Mouse (Mus musculus) CH12.LX (cell line): ENCODE measurements around the gene Ifi211.

Experiments
- BHLHE40 ChIP-seq: IDR thresholded peaks from 2 replicates; pipeline ENCODE4 v1.6.1; 2011; ENCODE audit warnings: mild to moderate bottlenecking, low read depth, low read length, improper control_type of control experiment
- CHD1 ChIP-seq: IDR thresholded peaks from 2 replicates; pipeline ENCODE4 v1.6.1; 2012; ENCODE audit warnings: low read depth, low read length, improper control_type of control experiment, inconsistent platforms
- CTCF ChIP-seq, 2 experiments: IDR thresholded peaks in 1 of 2; conservative IDR thresholded peaks in 1 of 2; 2 replicates each; pipeline ENCODE4 v1.5.1; 2011 to 2012; ENCODE audit warnings: low read depth in 2 of 2, low read length in 2 of 2, improper control_type of control experiment in 1 of 2, inconsistent platforms in 1 of 2, mild to moderate bottlenecking in 1 of 2, moderate library complexity in 1 of 2
- JUN ChIP-seq: IDR thresholded peaks from 2 replicates; pipeline ENCODE4 v1.6.1; 2011; ENCODE audit warnings: low read depth, mild to moderate bottlenecking, low read length, improper control_type of control experiment, moderate library complexity; ENCODE audit not compliant: insufficient read depth
- JUND ChIP-seq: conservative IDR thresholded peaks from 2 replicates; pipeline ENCODE4 v1.6.1; 2011; ENCODE audit warnings: low read depth, low read length, improper control_type of control experiment
- MAZ ChIP-seq: IDR thresholded peaks from 2 replicates; pipeline ENCODE4 v1.6.1; 2012; ENCODE audit warnings: low read depth, mild to moderate bottlenecking, inconsistent platforms, low read length, improper control_type of control experiment, moderate library complexity
- POLR2A ChIP-seq: IDR thresholded peaks from 2 replicates; pipeline ENCODE4 v1.6.1; 2011; ENCODE audit warnings: low read depth, mild to moderate bottlenecking, improper control_type of control experiment, low read length
- POLR2AphosphoS2 ChIP-seq: IDR thresholded peaks from 2 replicates; pipeline ENCODE4 v1.6.1; 2011; ENCODE audit warnings: low read depth, low read length, improper control_type of control experiment
- USF1 ChIP-seq: IDR thresholded peaks from 2 replicates; pipeline ENCODE4 v1.6.1; 2014; ENCODE audit warnings: low read depth, mild to moderate bottlenecking, inconsistent platforms, low read length, improper control_type of control experiment
- USF2 ChIP-seq: conservative IDR thresholded peaks from 2 replicates; pipeline ENCODE4 v1.6.1; 2011; ENCODE audit warnings: low read depth, low read length, improper control_type of control experiment
- ZKSCAN1 ChIP-seq: IDR thresholded peaks from 2 replicates; pipeline ENCODE4 v1.6.1; 2012; ENCODE audit warnings: low read depth, inconsistent platforms, low read length, improper control_type of control experiment, borderline replicate concordance
- ZNF384 ChIP-seq: IDR thresholded peaks from 2 replicates; pipeline ENCODE4 v1.6.1; 2012; ENCODE audit warnings: low read depth, low read length, improper control_type of control experiment, inconsistent platforms

DNA sequence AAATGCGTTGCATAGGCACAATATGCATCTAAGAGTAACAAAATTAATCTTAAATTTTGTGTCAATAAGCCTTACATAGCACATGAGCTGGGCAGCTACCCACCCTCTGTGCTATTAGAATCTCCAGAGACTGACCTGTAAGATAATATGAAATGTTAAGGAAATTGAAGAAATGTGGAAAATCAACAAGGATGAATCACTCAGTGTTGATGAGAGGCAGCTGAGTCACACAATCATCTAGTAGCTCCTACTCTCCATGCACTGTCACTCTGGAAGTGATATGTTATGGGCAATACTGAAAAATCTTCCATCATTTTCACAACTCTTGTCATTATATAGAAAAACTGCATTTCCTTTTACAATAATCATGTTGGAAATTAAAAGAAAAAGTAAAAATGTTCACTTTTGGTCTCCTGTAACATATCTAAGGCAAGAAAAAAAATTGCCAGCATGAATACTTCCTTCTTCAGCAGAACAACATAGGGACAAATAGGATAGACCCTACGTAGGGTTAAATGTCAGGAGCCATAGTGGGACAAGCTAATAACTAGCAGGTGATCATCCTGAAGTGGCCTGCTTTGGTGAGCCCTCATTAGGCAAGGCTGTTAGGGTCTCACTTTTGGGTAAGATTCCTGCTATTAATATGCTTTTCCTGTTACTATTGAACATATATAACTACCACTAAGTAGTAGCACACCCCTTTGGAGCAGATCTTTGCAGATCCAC, 42.4 kb upstream of the Ifi211 start:
- TF ChIP-seq USF1 (no peak), CHD1 (no peak), USF2 (no peak), CTCF (conservative IDR thresholded peaks at IDR 0.05 in 1 of 2, IDR thresholded peaks at IDR 0.05 in 1 of 2; ENCODE audit: low read depth in 2 of 2, low read length in 2 of 2) (no peak), JUN (no peak), BHLHE40 (no peak), ZKSCAN1 (no peak), POLR2AphosphoS2 (no peak), MAZ (no peak), POLR2A (no peak), ZNF384 (no peak), JUND (no peak)
